Mouse (Mus musculus) CH12.LX (cell line): ENCODE measurements around the gene Zc3h7a. TPM values are rescaled to one million over a fixed set of nuclear protein-coding genes. Genes with fewer than 3 reads are reported as not detected.

Experiments used
- DNase-seq: peaks from one replicate; pipeline ENCODE4 v3.0.0-alpha.2; 2013; ENCODE audit errors: extremely low read depth
- H3K27ac ChIP-seq: 2 replicates; pipeline ENCODE4 v1.5.1; 2012; ENCODE audit warnings: low read depth, mild to moderate bottlenecking, control low read depth, moderate library complexity; ENCODE audit not compliant: insufficient read depth
- H3K27me3 ChIP-seq: replicated peaks from 2 replicates; pipeline ENCODE3; 2012; ENCODE audit warnings: inconsistent platforms
- H3K36me3 ChIP-seq, 2 experiments: replicated peaks in 1 of 2; 2 replicates each; pipeline versions ENCODE3 to v1.6.1; 2012; ENCODE audit warnings: inconsistent platforms in 1 of 2, low read length in 1 of 2, mild to moderate bottlenecking in 1 of 2, mixed read lengths in 1 of 2, moderate library complexity in 1 of 2; ENCODE audit not compliant: control insufficient read depth in 1 of 2, insufficient read depth in 1 of 2
- H3K4me1 ChIP-seq, 2 experiments: 2 replicates each; pipeline ENCODE4 v1.6.1; 2012; ENCODE audit warnings: inconsistent platforms in 1 of 2, moderate library complexity in 1 of 2; ENCODE audit not compliant: insufficient read depth in 2 of 2, control insufficient read depth in 1 of 2
- H3K4me2 ChIP-seq: 2 replicates; pipeline ENCODE4 v1.6.1; 2012; ENCODE audit warnings: low read depth, mild to moderate bottlenecking, control low read depth; ENCODE audit not compliant: poor library complexity, insufficient read depth, severe bottlenecking
- H3K4me3 ChIP-seq, 3 experiments: fragments of 150-350 bp in 1 of 3; sonication (generic) in 1 of 3; replicated peaks in 1 of 3; 2 replicates each; pipeline versions ENCODE3 to v1.5.1; 2011 to 2012; ENCODE audit warnings: low read depth in 2 of 3, low read length in 2 of 3, mild to moderate bottlenecking in 2 of 3, moderate library complexity in 2 of 3, control low read depth in 1 of 3, improper control_type of control experiment in 1 of 3, inconsistent platforms in 1 of 3, mixed read lengths in 1 of 3; ENCODE audit not compliant: poor library complexity in 1 of 3
- H3K79me2 ChIP-seq: replicated peaks from 2 replicates; pipeline ENCODE4 v1.6.1; 2012; ENCODE audit warnings: mild to moderate bottlenecking, moderate library complexity; ENCODE audit not compliant: control insufficient read depth, poor library complexity, insufficient read depth, severe bottlenecking; ENCODE audit errors: extremely low read depth
- H3K9ac ChIP-seq: 2 replicates; pipeline ENCODE4 v1.6.1; 2012; ENCODE audit warnings: low read depth, mild to moderate bottlenecking, control low read depth, moderate library complexity; ENCODE audit not compliant: insufficient read depth
- H3K9me3 ChIP-seq: replicated peaks from 2 replicates; pipeline ENCODE3; 2012; ENCODE audit warnings: low read length, inconsistent platforms, mixed read lengths
- CHD2 ChIP-seq: IDR thresholded peaks from 2 replicates; pipeline ENCODE4 v1.6.1; 2011; ENCODE audit warnings: low read length, improper control_type of control experiment
- CTCF ChIP-seq, 2 experiments: IDR thresholded peaks in 1 of 2; conservative IDR thresholded peaks in 1 of 2; 2 replicates each; pipeline ENCODE4 v1.5.1; 2011 to 2012; ENCODE audit warnings: low read depth in 2 of 2, low read length in 2 of 2, improper control_type of control experiment in 1 of 2, inconsistent platforms in 1 of 2, mild to moderate bottlenecking in 1 of 2, moderate library complexity in 1 of 2
- ELF1 ChIP-seq: IDR thresholded peaks from 2 replicates; pipeline ENCODE4 v1.6.1; 2014; ENCODE audit warnings: low read depth, mild to moderate bottlenecking, inconsistent platforms, low read length, improper control_type of control experiment
- EP300 ChIP-seq: IDR thresholded peaks from 2 replicates; pipeline ENCODE4 v1.6.1; 2011; ENCODE audit warnings: low read length, improper control_type of control experiment
- HCFC1 ChIP-seq: IDR thresholded peaks from 2 replicates; pipeline ENCODE4 v1.6.1; 2012; ENCODE audit warnings: low read depth, mild to moderate bottlenecking, inconsistent platforms, low read length, improper control_type of control experiment
- IRF4 ChIP-seq: IDR thresholded peaks from 2 replicates; pipeline ENCODE4 v1.6.1; 2014; ENCODE audit warnings: low read depth, mild to moderate bottlenecking, inconsistent platforms, low read length, improper control_type of control experiment
- JUN ChIP-seq: IDR thresholded peaks from 2 replicates; pipeline ENCODE4 v1.6.1; 2011; ENCODE audit warnings: low read depth, mild to moderate bottlenecking, low read length, improper control_type of control experiment, moderate library complexity; ENCODE audit not compliant: insufficient read depth
- JUND ChIP-seq: conservative IDR thresholded peaks from 2 replicates; pipeline ENCODE4 v1.6.1; 2011; ENCODE audit warnings: low read depth, low read length, improper control_type of control experiment
- MAX ChIP-seq: IDR thresholded peaks from 2 replicates; pipeline ENCODE4 v1.6.1; 2011; ENCODE audit warnings: low read length, improper control_type of control experiment
- MEF2A ChIP-seq: IDR thresholded peaks from 2 replicates; pipeline ENCODE4 v1.6.1; 2014; ENCODE audit warnings: low read depth, mild to moderate bottlenecking, inconsistent platforms, low read length, improper control_type of control experiment, borderline replicate concordance
- NELFE ChIP-seq: IDR thresholded peaks from 2 replicates; pipeline ENCODE4 v1.6.1; 2011; ENCODE audit warnings: low read depth, low read length, improper control_type of control experiment
- RAD21 ChIP-seq: IDR thresholded peaks from 2 replicates; pipeline ENCODE4 v1.6.1; 2011; ENCODE audit warnings: low read depth, mild to moderate bottlenecking, low read length, improper control_type of control experiment, moderate library complexity
- SMC3 ChIP-seq: IDR thresholded peaks from 2 replicates; pipeline ENCODE4 v1.6.1; 2011; ENCODE audit warnings: low read depth, low read length, improper control_type of control experiment
- ZC3H11A ChIP-seq: IDR thresholded peaks from 2 replicates; pipeline ENCODE4 v1.6.1; 2012; ENCODE audit warnings: low read depth, mild to moderate bottlenecking, inconsistent platforms, low read length, improper control_type of control experiment
- ZKSCAN1 ChIP-seq: IDR thresholded peaks from 2 replicates; pipeline ENCODE4 v1.6.1; 2012; ENCODE audit warnings: low read depth, inconsistent platforms, low read length, improper control_type of control experiment, borderline replicate concordance
- ZNF384 ChIP-seq: IDR thresholded peaks from 2 replicates; pipeline ENCODE4 v1.6.1; 2012; ENCODE audit warnings: low read depth, low read length, improper control_type of control experiment, inconsistent platforms
- dilution Hi-C: fragments of 300-500 bp; cut with MboI; formaldehyde crosslinking; loops from 2 replicates; pipeline ENCODE4 v1.14.3; 2020; ENCODE audit warnings: low sequenced_read_pairs; ENCODE audit not compliant: extremely low pct_unique_long_range_greater_than_20kb, extremely low pct_ligation_motif_present
- in situ Hi-C: fragments of 300-500 bp; cut with MboI; formaldehyde crosslinking; loops from 3 replicates; pipeline ENCODE4 v1.14.3; 2019; ENCODE audit warnings: low sequenced_read_pairs, low pct_ligation_motif_present, low pct_unique_long_range_greater_than_20kb, mixed read lengths
- polyA plus RNA-seq: library from polyadenylated mRNA; unstranded; fragments of >175 nt; gene quantifications from 2 replicates; pipeline ENCODE4 v1.2.1, GENCODE M21; 2012; ENCODE audit warnings: low read depth; ENCODE audit not compliant: insufficient read length
- total RNA-seq, 2 experiments: library from RNA; depleted of rRNA; stranded (reverse); fragments of 300-350 nt in 1 of 2; fragments of >200 nt in 1 of 2; gene quantifications; 2 replicates each; pipeline ENCODE4 v1.2.3; 2012 to 2014

Zc3h7a gene
- total and polyA plus RNA-seq, 3 experiments, result 78.6 to 177 (median 177) TPM

GRCm38 (mm10) chr16:11109198-11109740 is 66.9 kb downstream of the Zc3h7a start:
- in situ Hi-C loops (loop anchor here (10.0 kb wide), 1 partner anchor 234 kb away; no protein-coding TSS in a partner anchor), dilution Hi-C loops (no loop called here)
- H3K9ac ChIP-seq, result no peak overlapping the region
- no peak overlapping the region for H3K4me2 ChIP-seq
- peaks cover 9 to 31% of the 10 kb centered on the region in 2 experiments for H3K4me1 ChIP-seq
- peaks cover 2% of the 10 kb centered on the region for H3K9me3 ChIP-seq
- H3K27me3 ChIP-seq, result no peaks in the 10 kb centered on the region
- H3K36me3 ChIP-seq, result peaks cover 34 to 62% of the 10 kb centered on the region in 2 experiments
- H3K27ac ChIP-seq, result no peak overlapping the region
- DNase-seq, result peak; percentile 62
- H3K4me3 ChIP-seq, result no peak overlapping the region
- H3K79me2 ChIP-seq, result peaks cover 17% of the 10 kb centered on the region
- TF ChIP-seq SMC3, result peak; percentile 92
- TF ChIP-seq CTCF (conservative IDR thresholded peaks at IDR 0.05 in 1 of 2, IDR thresholded peaks at IDR 0.05 in 1 of 2; ENCODE audit: low read depth in 2 of 2, low read length in 2 of 2), result peak; percentile 87 to 90
- no peak for TF ChIP-seq NELFE
- no peak for TF ChIP-seq CHD2
- peak; percentile 62 for TF ChIP-seq ZC3H11A
- peak; percentile 89 for TF ChIP-seq RAD21

- no peaks in the 10 kb centered on the region for H3K27me3 ChIP-seq
- no peak overlapping the region for H3K9ac ChIP-seq
- H3K79me2 ChIP-seq, result peaks cover 6% of the 10 kb centered on the region; the same call in 1 of the 2 replicates
- TF ChIP-seq IRF4 (peak; percentile 73), ZNF384 (no peak), ELF1 (no peak), ZKSCAN1 (no peak), EP300 (peak; percentile 74), MAX (no peak), JUN (0 out of 2 replicates have a peak, but pooled peaks have one; percentile 21), MEF2A (peak; percentile 63; the same call in 1 of the 2 replicates), JUND (peak; percentile 79), HCFC1 (no peak)
- H3K4me3 ChIP-seq, result no peak overlapping the region
- DNase-seq, result no peak
- peaks cover 35 to 69% of the 10 kb centered on the region in 2 experiments for H3K36me3 ChIP-seq
- H3K4me1 ChIP-seq, result peaks cover 13 to 51% of the 10 kb centered on the region in 2 experiments
- no peak overlapping the region for H3K4me2 ChIP-seq
- in situ Hi-C loops, result loop anchor here (5.0 to 10.0 kb wide), 2 partner anchors 38 to 230 kb away; partner anchors contain the start of gene Litaf
- dilution Hi-C loops, result no loop called here
- H3K27ac ChIP-seq, result no peak overlapping the region
- H3K9me3 ChIP-seq, result peaks cover 2% of the 10 kb centered on the region
Observed at GRCm38 (mm10) chr16:11104905-11105304, 71.3 kb downstream of the Zc3h7a start.
